28 mouse cellular contexts compared by ENCODE assay signal in genomic region chr16:95185341-95185740, GRCm38 (mm10).
DNase-seq lines count a peak whose midpoint lies in the region; ATAC-seq and TF ChIP-seq lines count a peak whose summit lies in the region.
"Had no signal": no experiment of that assay in that cellular context is flagged by ENCODE, and none has a peak within 500 bp of the region (broad histone marks: within the 10 kb centered on the region; RNA-seq: fewer than 3 reads in every experiment).

No protein-coding gene starts in this region.

- H3K27me3 ChIP-seq in embryonic facial prominence, embryonic 14.5 days (replicated peaks; ENCODE audit: control insufficient read depth, insufficient read depth, low read length) = no peaks in the 10 kb centered on the region
- no peaks in the 10 kb centered on the region; the same call in 1 of the 2 replicates for H3K27me3 ChIP-seq in embryonic facial prominence, embryonic 10.5 days (replicated peaks; ENCODE audit: low read depth, poor library complexity, severe bottlenecking)
- H3K27me3 ChIP-seq in kidney, postnatal 0 days (ENCODE audit: insufficient read depth, low read length) = no peaks in the 10 kb centered on the region
- H3K27me3 ChIP-seq in kidney, embryonic 16.5 days (ENCODE audit: insufficient read depth, low read length) = no peaks in the 10 kb centered on the region
- H3K27me3 ChIP-seq in midbrain, postnatal 0 days (ENCODE audit: insufficient read depth, low read length) = no peaks in the 10 kb centered on the region
- H3K27me3 ChIP-seq in midbrain, embryonic 10.5 days (ENCODE audit: low read depth, poor library complexity, severe bottlenecking) = no peaks in the 10 kb centered on the region
- H3K27me3 ChIP-seq: embryonic facial prominence, embryonic 15.5 days; forebrain, embryonic 13.5 days; heart, embryonic 12.5 days; hindbrain, embryonic 15.5 days; intestine, embryonic 15.5 days; limb, embryonic 12.5 days; liver, embryonic 12.5 days; midbrain, embryonic 12.5 days; neural tube, embryonic 15.5 days; stomach, embryonic 15.5 days had no signal

- H3K4me3 ChIP-seq in embryonic facial prominence, embryonic 14.5 days (ENCODE audit: low read depth, low read length) = no peak overlapping the region
- no peak overlapping the region for H3K4me3 ChIP-seq in embryonic facial prominence, embryonic 10.5 days
- H3K4me3 ChIP-seq in kidney, postnatal 0 days (replicated peaks; ENCODE audit: low read depth, low read length) = no peak overlapping the region
- no peak overlapping the region for H3K4me3 ChIP-seq in kidney, embryonic 16.5 days (ENCODE audit: low read length)
- no peak overlapping the region for H3K4me3 ChIP-seq in midbrain, postnatal 0 days (ENCODE audit: low read depth, low read length)
- H3K4me3 ChIP-seq in midbrain, embryonic 10.5 days = no peak overlapping the region
- H3K4me3 ChIP-seq: embryonic facial prominence, embryonic 15.5 days; forebrain, embryonic 13.5 days; heart, adult 2 months; heart, embryonic 12.5 days; hindbrain, embryonic 15.5 days; intestine, embryonic 15.5 days; limb, embryonic 12.5 days; liver, embryonic 12.5 days; midbrain, embryonic 12.5 days; neural tube, embryonic 15.5 days; stomach, embryonic 15.5 days had no signal

- no peaks in the 10 kb centered on the region for H3K36me3 ChIP-seq in embryonic facial prominence, embryonic 14.5 days (ENCODE audit: control insufficient read depth, insufficient read depth, low read length)
- no peaks in the 10 kb centered on the region for H3K36me3 ChIP-seq in embryonic facial prominence, embryonic 10.5 days (replicated peaks)
- H3K36me3 ChIP-seq in kidney, postnatal 0 days (ENCODE audit: insufficient read depth, low read length) = no peaks in the 10 kb centered on the region
- no peaks in the 10 kb centered on the region for H3K36me3 ChIP-seq in kidney, embryonic 16.5 days (ENCODE audit: insufficient read depth, low read length)
- H3K36me3 ChIP-seq in midbrain, postnatal 0 days (ENCODE audit: insufficient read depth, low read length) = no peaks in the 10 kb centered on the region
- H3K36me3 ChIP-seq in midbrain, embryonic 10.5 days = no peaks in the 10 kb centered on the region
- H3K36me3 ChIP-seq: embryonic facial prominence, embryonic 15.5 days; heart, embryonic 12.5 days; hindbrain, embryonic 15.5 days; intestine, embryonic 15.5 days; limb, embryonic 12.5 days; liver, embryonic 12.5 days; midbrain, embryonic 12.5 days; neural tube, embryonic 15.5 days; stomach, embryonic 15.5 days had no signal

- no peak for ATAC-seq in embryonic facial prominence, embryonic 14.5 days (ENCODE audit: low read depth)
- ATAC-seq in kidney, postnatal 0 days (replicated peaks; ENCODE audit: low FRiP score, low read depth) = no peak
- ATAC-seq in kidney, embryonic 16.5 days (ENCODE audit: low FRiP score, low TSS enrichment) = no peak
- ATAC-seq in midbrain, postnatal 0 days (ENCODE audit: low FRiP score) = no peak
- ATAC-seq: forebrain, embryonic 13.5 days; intestine, embryonic 15.5 days; liver, embryonic 12.5 days; liver, postnatal 0 days had no signal

- H3K9ac ChIP-seq in embryonic facial prominence, embryonic 14.5 days (ENCODE audit: low read depth, low read length) = no peak overlapping the region
- no peak overlapping the region for H3K9ac ChIP-seq in kidney, postnatal 0 days (ENCODE audit: low read depth, low read length)
- no peak overlapping the region for H3K9ac ChIP-seq in kidney, embryonic 16.5 days (replicated peaks; ENCODE audit: low read length)
- no peak overlapping the region for H3K9ac ChIP-seq in midbrain, postnatal 0 days (replicated peaks; ENCODE audit: low read length, poor library complexity, severe bottlenecking)
- H3K9ac ChIP-seq: embryonic facial prominence, embryonic 15.5 days; forebrain, embryonic 13.5 days; heart, embryonic 12.5 days; hindbrain, embryonic 15.5 days; intestine, embryonic 15.5 days; limb, embryonic 12.5 days; liver, embryonic 12.5 days; liver, postnatal 0 days; midbrain, embryonic 12.5 days; neural tube, embryonic 15.5 days; stomach, embryonic 15.5 days had no signal

- H3K4me2 ChIP-seq in embryonic facial prominence, embryonic 14.5 days (ENCODE audit: low read depth, low read length) = no peak overlapping the region
- H3K4me2 ChIP-seq in kidney, postnatal 0 days (ENCODE audit: low read length) = no peak overlapping the region
- H3K4me2 ChIP-seq in kidney, embryonic 16.5 days (replicated peaks; ENCODE audit: low read depth, low read length) = no peak overlapping the region
- H3K4me2 ChIP-seq in midbrain, postnatal 0 days (ENCODE audit: low read depth, low read length, poor library complexity, severe bottlenecking) = no peak overlapping the region
- H3K4me2 ChIP-seq: embryonic facial prominence, embryonic 15.5 days; forebrain, embryonic 13.5 days; heart, embryonic 12.5 days; hindbrain, embryonic 15.5 days; intestine, embryonic 15.5 days; limb, embryonic 12.5 days; liver, embryonic 12.5 days; midbrain, embryonic 12.5 days; neural tube, embryonic 15.5 days; stomach, embryonic 15.5 days had no signal

- no peaks in the 10 kb centered on the region for H3K4me1 ChIP-seq in embryonic facial prominence, embryonic 14.5 days (ENCODE audit: control insufficient read depth, insufficient read depth, low read length)
- H3K4me1 ChIP-seq in embryonic facial prominence, embryonic 10.5 days = no peaks in the 10 kb centered on the region
- H3K4me1 ChIP-seq in kidney, postnatal 0 days (replicated peaks; ENCODE audit: insufficient read depth, low read length) = no peaks in the 10 kb centered on the region
- H3K4me1 ChIP-seq in kidney, embryonic 16.5 days (ENCODE audit: insufficient read depth, low read length) = no peaks in the 10 kb centered on the region; the same call in 1 of the 2 replicates
- no peaks in the 10 kb centered on the region for H3K4me1 ChIP-seq in midbrain, postnatal 0 days (ENCODE audit: insufficient read depth, low read length)
- H3K4me1 ChIP-seq in midbrain, embryonic 10.5 days = no peaks in the 10 kb centered on the region
- H3K4me1 ChIP-seq: embryonic facial prominence, embryonic 15.5 days; forebrain, embryonic 13.5 days; heart, embryonic 12.5 days; hindbrain, embryonic 15.5 days; intestine, embryonic 15.5 days; limb, embryonic 12.5 days; liver, embryonic 12.5 days; midbrain, embryonic 12.5 days; stomach, embryonic 15.5 days had no signal

- no peaks in the 10 kb centered on the region for H3K9me3 ChIP-seq in embryonic facial prominence, embryonic 14.5 days (ENCODE audit: control insufficient read depth, low read length)
- H3K9me3 ChIP-seq in embryonic facial prominence, embryonic 10.5 days = no peaks in the 10 kb centered on the region
- no peaks in the 10 kb centered on the region for H3K9me3 ChIP-seq in kidney, postnatal 0 days (replicated peaks; ENCODE audit: low read length)
- H3K9me3 ChIP-seq in kidney, embryonic 16.5 days (ENCODE audit: low read length) = no peaks in the 10 kb centered on the region
- no peaks in the 10 kb centered on the region for H3K9me3 ChIP-seq in midbrain, postnatal 0 days (ENCODE audit: low read length)
- H3K9me3 ChIP-seq in midbrain, embryonic 10.5 days (replicated peaks) = no peaks in the 10 kb centered on the region
- H3K9me3 ChIP-seq: embryonic facial prominence, embryonic 15.5 days; forebrain, embryonic 13.5 days; heart, embryonic 12.5 days; hindbrain, embryonic 15.5 days; intestine, embryonic 15.5 days; limb, embryonic 12.5 days; liver, embryonic 12.5 days; midbrain, embryonic 12.5 days; neural tube, embryonic 15.5 days; stomach, embryonic 15.5 days had no signal

- H3K27ac ChIP-seq in embryonic facial prominence, embryonic 14.5 days (replicated peaks; ENCODE audit: low read depth, low read length) = no peak overlapping the region
- no peak overlapping the region for H3K27ac ChIP-seq in embryonic facial prominence, embryonic 10.5 days (replicated peaks)
- no peak overlapping the region for H3K27ac ChIP-seq in kidney, postnatal 0 days
- no peak overlapping the region for H3K27ac ChIP-seq in kidney, embryonic 16.5 days (ENCODE audit: low read length)
- H3K27ac ChIP-seq in midbrain, postnatal 0 days (ENCODE audit: low read depth, low read length) = no peak overlapping the region
- H3K27ac ChIP-seq in midbrain, embryonic 10.5 days (replicated peaks) = no peak overlapping the region
- H3K27ac ChIP-seq: embryonic facial prominence, embryonic 15.5 days; forebrain, embryonic 13.5 days; heart, adult 2 months; hindbrain, embryonic 15.5 days; intestine, embryonic 15.5 days; limb, embryonic 12.5 days; liver, embryonic 12.5 days; midbrain, embryonic 12.5 days; neural tube, embryonic 15.5 days; stomach, embryonic 15.5 days had no signal

- no peak for TF ChIP-seq CTCF in kidney, postnatal 0 days (IDR thresholded peaks at IDR 0.05; ENCODE audit: low read depth)
- no peak for TF ChIP-seq CTCF in midbrain, postnatal 0 days (IDR thresholded peaks at IDR 0.05)

- DNase-seq in embryonic facial prominence, embryonic 14.5 days (ENCODE audit: low spot score) = peak; percentile 10
- no peak for DNase-seq in embryonic facial prominence, embryonic 10.5 days (ENCODE audit: low spot score)
- DNase-seq in kidney, postnatal 0 days (ENCODE audit: low spot score) = peak; percentile 58
- peak; percentile 64 for DNase-seq in midbrain, postnatal 0 days (ENCODE audit: low spot score)
- no peak for DNase-seq in midbrain, embryonic 10.5 days (ENCODE audit: low spot score)
- no peak for DNase-seq in frontal cortex, postnatal 10 days (ENCODE audit: low spot score in 2 of 2)
- DNase-seq in spleen, postnatal 4 days (ENCODE audit: low spot score in 2 of 2) = no peak
- DNase-seq: adrenal gland, postnatal 25 days; cerebellum, adult 9-10 months; gastrocnemius, postnatal 25 days; heart, adult 2 months; heart, postnatal 4 days; layer of hippocampus, adult 9-11 months; liver, postnatal 0 days; lung, postnatal 36 days; retina, postnatal 1 day; right cerebral cortex, postnatal 14 days had no signal

- 81% methylated on average over 9 of the region's 9 CpGs for WGBS in embryonic facial prominence, embryonic 14.5 days
- 90% methylated on average over 9 of the region's 9 CpGs for WGBS in embryonic facial prominence, embryonic 10.5 days
- WGBS in kidney, postnatal 0 days = 42% methylated on average over 9 of the region's 9 CpGs
- WGBS in kidney, embryonic 16.5 days = 51% methylated on average over 9 of the region's 9 CpGs
- WGBS in midbrain, postnatal 0 days = 73% methylated on average over 9 of the region's 9 CpGs
- 84% methylated on average over 9 of the region's 9 CpGs for WGBS in midbrain, embryonic 10.5 days

Comparison
In these comparisons a context has a peak if more than half of its experiments do, and no peak if none do; other contexts are left out.
1. DNase-seq: peak in embryonic facial prominence, embryonic 14.5 days (single experiment), kidney, postnatal 0 days (single experiment) and midbrain, postnatal 0 days (single experiment); none in embryonic facial prominence, embryonic 10.5 days (single experiment), midbrain, embryonic 10.5 days (single experiment), frontal cortex, postnatal 10 days (0 of 2) and spleen, postnatal 4 days (0 of 2).